ENCODE assay signal across 18 mouse cellular contexts in the genomic region with DNA sequence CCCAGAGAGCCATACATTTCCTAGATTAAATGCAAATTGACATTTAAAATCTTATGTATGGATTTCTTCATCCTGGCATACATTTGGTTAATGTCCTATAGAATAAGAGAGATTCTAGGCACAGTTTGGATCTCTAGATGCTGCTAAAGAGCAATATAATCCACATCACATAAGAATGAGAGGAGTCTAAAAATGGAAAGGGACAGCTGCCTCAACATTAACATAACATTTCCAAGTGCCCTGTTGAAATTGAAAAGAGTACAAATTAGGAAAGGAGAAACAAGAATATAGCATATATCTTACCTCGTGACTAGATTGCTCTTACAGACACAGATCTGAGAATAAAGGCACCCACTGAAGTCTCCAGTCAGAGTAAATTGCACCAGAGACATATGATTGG.
"Had no signal": no experiment of that assay in that cellular context is flagged by ENCODE, and none has a peak within 500 bp of the region (broad histone marks: within the 10 kb centered on the region; RNA-seq: fewer than 3 reads in every experiment).

No protein-coding gene starts in this region.

- ATAC-seq: midbrain, embryonic 16.5 days had no signal

- H3K4me3 ChIP-seq: midbrain, embryonic 10.5 days; midbrain, embryonic 12.5 days; myocyte; neural tube, embryonic 13.5 days; neural tube, embryonic 15.5 days had no signal

- H3K4me2 ChIP-seq: lung, embryonic 14.5 days; midbrain, embryonic 12.5 days; neural tube, embryonic 13.5 days; neural tube, embryonic 15.5 days had no signal

- H3K4me1 ChIP-seq: midbrain, embryonic 10.5 days; midbrain, embryonic 12.5 days; neural tube, embryonic 13.5 days; neural tube, embryonic 15.5 days had no signal

- H3K9me3 ChIP-seq: midbrain, embryonic 10.5 days; midbrain, embryonic 12.5 days; neural tube, embryonic 13.5 days; neural tube, embryonic 15.5 days had no signal

- H3K27ac ChIP-seq: midbrain, embryonic 10.5 days; midbrain, embryonic 12.5 days; neural tube, embryonic 13.5 days; neural tube, embryonic 15.5 days had no signal

- H3K9ac ChIP-seq: lung, embryonic 14.5 days; midbrain, embryonic 12.5 days; neural tube, embryonic 13.5 days; neural tube, embryonic 15.5 days had no signal

- H3K36me3 ChIP-seq: midbrain, embryonic 10.5 days; midbrain, embryonic 12.5 days; neural tube, embryonic 13.5 days; neural tube, embryonic 15.5 days had no signal

- DNase-seq: lung, embryonic 14.5 days; lung, postnatal 10 days; lung, postnatal 4 days; midbrain, embryonic 14.5 days; retina, postnatal 1 day; right cerebral cortex, adult 18-20 months; right cerebral cortex, postnatal 25 days; right cerebral cortex, postnatal 4 days; spleen, adult 18-20 months; thymus, adult 2 months; thymus, postnatal 25 days; thymus, postnatal 4 days had no signal

- H3K27me3 ChIP-seq: midbrain, embryonic 12.5 days; neural tube, embryonic 13.5 days; neural tube, embryonic 15.5 days had no signal
